Mouse (Mus musculus) bone marrow, adult 2 months (tissue): ENCODE measurements around the gene Hibadh. TPM values are rescaled to one million over a fixed set of nuclear protein-coding genes. Genes with fewer than 3 reads are reported as not detected.

Source experiments
- H3K27ac ChIP-seq: fragments of 200-500 bp; 2 replicates; pipeline ENCODE4 v1.5.1; 2012; ENCODE audit warnings: low read depth, mild to moderate bottlenecking, control low read depth, inconsistent platforms, low read length; ENCODE audit not compliant: control insufficient read depth, poor library complexity, insufficient read depth
- H3K4me1 ChIP-seq: fragments of 200-500 bp; 2 replicates; pipeline ENCODE4 v1.6.1; 2011; ENCODE audit warnings: low read length; ENCODE audit not compliant: control insufficient read depth, insufficient read depth
- H3K4me3 ChIP-seq: fragments of 200-500 bp; replicated peaks from 2 replicates; pipeline ENCODE3; 2011; ENCODE audit warnings: mild to moderate bottlenecking, low read depth, low read length, control low read depth; ENCODE audit not compliant: control insufficient read depth
- CTCF ChIP-seq: fragments of 200-500 bp; IDR thresholded peaks from 2 replicates; pipeline ENCODE4 v1.5.1; 2011; ENCODE audit warnings: low read length, control low read depth; ENCODE audit not compliant: control insufficient read depth, insufficient read depth
- POLR2A ChIP-seq: fragments of 200-500 bp; IDR thresholded peaks from 2 replicates; pipeline ENCODE4 v1.6.1; 2011; ENCODE audit warnings: low read depth, mild to moderate bottlenecking, control low read depth, low read length, borderline replicate concordance; ENCODE audit not compliant: control insufficient read depth
- WGBS: fragments of 180-500 bp; shearing (Covaris S2); methylation state at CpG from one replicate; pipeline ENCODE4 v1.1.7; 2018; 5-methylcytosine and 5-hydroxymethylcytosine counted together
- polyA plus RNA-seq: library from polyadenylated mRNA; stranded (reverse); fragments of >200 nt; gene quantifications from 2 replicates; pipeline ENCODE4 v1.2.4, GENCODE M21; 2011; ENCODE audit warnings: low replicate concordance; ENCODE audit not compliant: missing spikeins, insufficient read depth, insufficient read length

Hibadh gene
- polyA plus RNA-seq, 1 experiment: 21.7 TPM

DNA sequence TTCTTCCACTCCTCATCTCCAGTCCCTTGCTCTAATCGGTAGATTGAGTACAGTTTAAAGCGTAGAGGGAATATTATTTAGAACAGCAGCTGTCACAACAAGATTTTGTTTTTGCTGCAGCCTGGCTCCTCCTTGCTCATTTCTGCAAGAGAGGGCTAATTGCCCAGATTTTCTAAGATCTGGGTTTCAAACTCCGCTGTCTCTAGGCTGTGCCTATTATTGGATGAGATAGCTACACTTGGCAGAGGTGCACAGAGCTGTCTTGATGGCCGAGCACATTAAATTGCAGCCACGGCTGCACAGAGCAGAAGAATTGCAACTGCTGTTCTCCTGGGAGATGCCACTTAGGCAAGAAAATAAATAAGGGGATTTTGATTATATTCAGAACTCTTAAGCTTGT is 133.0 kb downstream of the Hibadh start:
- no peaks in the 10 kb centered on the region for H3K4me1 ChIP-seq
- H3K4me3 ChIP-seq: no peak overlapping the region
- WGBS: 84% methylated on average over 5 of the region's 5 CpGs
- no peak overlapping the region for H3K27ac ChIP-seq
- TF ChIP-seq POLR2A: no peak
- TF ChIP-seq CTCF: no peak

GRCm38 (mm10) chr6:52505777-52506755 is 134.1 kb downstream of the Hibadh start:
- Histone ChIP-seq H3K4me1 (no peaks in the 10 kb centered on the region), H3K4me3 (no peak overlapping the region), H3K27ac (no peak overlapping the region)
- 80% methylated on average over 9 of the region's 9 CpGs for WGBS
- TF ChIP-seq CTCF (no peak), POLR2A (no peak)

DNA sequence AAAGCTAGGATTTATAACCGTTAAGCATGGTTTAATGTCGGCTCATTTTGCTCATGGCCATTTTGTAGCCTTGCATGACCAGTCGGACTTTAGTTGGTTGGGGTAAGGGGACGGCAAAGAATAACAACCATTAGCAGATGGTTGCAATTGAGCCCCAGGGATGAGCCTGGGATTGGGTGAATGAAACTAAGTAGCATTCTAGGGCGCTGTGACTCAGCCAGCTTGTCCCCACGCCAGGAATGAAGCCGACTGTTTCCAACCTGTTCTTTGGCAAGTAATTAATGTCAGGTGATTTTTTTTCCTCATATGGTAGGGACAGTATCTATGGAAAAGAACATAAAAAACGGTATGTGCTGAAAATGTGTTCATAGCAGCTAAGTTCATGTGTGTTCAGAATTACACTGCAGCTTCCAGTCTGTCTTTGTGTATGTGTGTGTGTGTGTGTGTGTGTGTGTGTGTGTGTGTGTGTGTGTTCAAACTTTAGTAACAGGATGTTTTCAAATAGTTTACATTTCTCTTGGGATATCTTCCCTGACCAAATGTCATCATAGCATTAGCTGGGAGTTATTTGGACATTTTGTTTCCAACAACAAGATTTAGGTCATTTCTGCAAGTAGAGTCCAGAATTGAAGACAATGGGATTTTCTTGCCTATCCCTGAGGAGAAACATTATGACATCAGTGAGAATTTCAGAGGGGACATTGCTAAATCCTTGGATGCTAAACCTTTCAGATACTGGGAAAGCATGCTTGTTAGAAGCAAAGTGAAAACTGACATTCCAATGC is 135.3 kb downstream of the Hibadh start:
- Histone ChIP-seq H3K4me3 (no peak overlapping the region), H3K27ac (no peak overlapping the region), H3K4me1 (no peaks in the 10 kb centered on the region)
- TF ChIP-seq CTCF (no peak), POLR2A (no peak)
- WGBS: 81% methylated on average over 8 of the region's 8 CpGs

GRCm38 (mm10) chr6:52502986-52503385 is 137.2 kb downstream of the Hibadh start:
- WGBS: 74% methylated on average over 2 of the region's 2 CpGs
- TF ChIP-seq POLR2A: no peak
- TF ChIP-seq CTCF: no peak
- Histone ChIP-seq H3K27ac (no peak overlapping the region), H3K4me3 (no peak overlapping the region), H3K4me1 (no peaks in the 10 kb centered on the region)

GRCm38 (mm10) chr6:52501479-52501878 is 138.7 kb downstream of the Hibadh start:
- WGBS: 61% methylated on average over 1 of the region's 1 CpGs
- Histone ChIP-seq H3K4me3 (no peak overlapping the region), H3K27ac (no peak overlapping the region), H3K4me1 (no peaks in the 10 kb centered on the region)
- TF ChIP-seq CTCF (no peak), POLR2A (no peak)

Other genes with a start within 250 kb of the Hibadh start
- 56.2 and 65.8 TPM in 2 replicates for gene Tax1bp1, start 73.3 kb upstream of the Hibadh start, polyA plus RNA-seq